Mouse (Mus musculus) bone marrow macrophage, adult 2 months (primary cell): ENCODE data around the gene Lipa. TPM values are rescaled to one million over a fixed set of nuclear protein-coding genes. Genes with fewer than 3 reads are reported as not detected.

Experiments
- H3K27ac ChIP-seq: 2 replicates; pipeline ENCODE4 v1.5.1; 2012; ENCODE audit warnings: low read depth, low read length; ENCODE audit not compliant: insufficient read depth
- H3K4me1 ChIP-seq: 2 replicates; pipeline ENCODE4 v1.6.1; 2012; ENCODE audit warnings: low read length; ENCODE audit not compliant: control insufficient read depth, insufficient read depth
- H3K4me3 ChIP-seq: 2 replicates; pipeline ENCODE4 v1.5.1; 2012; ENCODE audit warnings: mild to moderate bottlenecking, low read length, moderate library complexity; ENCODE audit not compliant: insufficient read depth
- CTCF ChIP-seq: IDR thresholded peaks from 2 replicates; pipeline ENCODE4 v1.5.1; 2012; ENCODE audit warnings: low read depth, mild to moderate bottlenecking, low read length, moderate library complexity
- POLR2A ChIP-seq: IDR thresholded peaks from 2 replicates; pipeline ENCODE4 v1.6.1; 2012; ENCODE audit warnings: mild to moderate bottlenecking, low read depth, low read length, borderline replicate concordance
- polyA plus RNA-seq: library from polyadenylated mRNA; stranded (reverse); fragments of >200 nt; gene quantifications from 2 replicates; pipeline ENCODE4 v1.2.4, GENCODE M21; 2012; ENCODE audit not compliant: missing spikeins, insufficient read depth, insufficient read length

The Lipa gene
- polyA plus RNA-seq, 1 experiment, result 1,052 TPM

- TF ChIP-seq CTCF (no peak), POLR2A (no peak)
- H3K4me1 ChIP-seq, result peaks cover 75% of the 10 kb centered on the region
- H3K4me3 ChIP-seq, result no peak overlapping the region
- H3K27ac ChIP-seq, result peak overlapping the region; percentile 93
Observed at GRCm38 (mm10) chr19:34515681-34516080, 11.6 kb downstream of the Lipa start.

DNA sequence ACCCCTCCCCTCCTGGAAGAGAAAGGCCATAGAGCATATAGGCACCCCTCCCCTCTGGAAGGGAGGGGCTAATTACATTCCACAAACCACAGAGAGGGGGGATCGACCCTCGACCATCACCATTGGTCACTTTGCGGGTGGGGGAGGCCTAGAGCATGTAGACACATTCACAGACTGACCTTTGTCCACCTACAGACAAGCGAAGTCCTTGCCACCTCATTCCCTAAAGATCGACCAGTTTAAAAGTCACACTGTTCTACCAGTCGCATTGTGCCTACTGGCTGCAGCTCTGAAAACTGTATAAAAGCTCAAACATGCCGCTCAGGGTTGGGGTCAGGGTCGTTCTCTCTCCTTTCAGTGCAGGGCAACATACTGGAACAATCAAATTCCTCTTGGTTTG is 15.7 kb downstream of the Lipa start:
- TF ChIP-seq POLR2A, result no peak
- TF ChIP-seq CTCF, result no peak
- no peak overlapping the region for H3K4me3 ChIP-seq
- peaks cover 41% of the 10 kb centered on the region for H3K4me1 ChIP-seq
- peak overlapping the region; percentile 24 for H3K27ac ChIP-seq

DNA sequence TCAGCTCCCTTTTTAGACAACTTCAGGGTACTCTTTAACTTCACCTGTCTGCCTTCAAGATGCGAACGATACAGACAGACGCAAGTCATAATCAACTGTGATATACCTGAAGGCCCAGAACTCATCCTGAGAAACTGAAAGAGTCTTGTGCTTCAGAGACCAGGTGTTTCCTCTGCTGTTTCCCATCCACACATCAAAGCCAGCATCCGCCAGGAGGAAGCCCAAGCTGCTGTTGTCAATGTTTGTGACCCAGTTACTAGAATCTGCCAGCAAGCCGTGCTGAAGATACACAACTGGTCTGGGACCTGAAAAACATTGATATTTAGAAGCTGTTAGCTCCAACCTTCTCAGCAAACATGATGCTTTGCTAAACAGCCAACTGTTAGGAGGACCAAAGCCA is 16.6 kb downstream of the Lipa start:
- Histone ChIP-seq H3K4me3 (no peak overlapping the region), H3K4me1 (peaks cover 34% of the 10 kb centered on the region), H3K27ac (0 out of 2 replicates have a peak overlapping the region, but pooled peaks have one; percentile 2)
- no peak for TF ChIP-seq POLR2A
- TF ChIP-seq CTCF, result no peak

DNA sequence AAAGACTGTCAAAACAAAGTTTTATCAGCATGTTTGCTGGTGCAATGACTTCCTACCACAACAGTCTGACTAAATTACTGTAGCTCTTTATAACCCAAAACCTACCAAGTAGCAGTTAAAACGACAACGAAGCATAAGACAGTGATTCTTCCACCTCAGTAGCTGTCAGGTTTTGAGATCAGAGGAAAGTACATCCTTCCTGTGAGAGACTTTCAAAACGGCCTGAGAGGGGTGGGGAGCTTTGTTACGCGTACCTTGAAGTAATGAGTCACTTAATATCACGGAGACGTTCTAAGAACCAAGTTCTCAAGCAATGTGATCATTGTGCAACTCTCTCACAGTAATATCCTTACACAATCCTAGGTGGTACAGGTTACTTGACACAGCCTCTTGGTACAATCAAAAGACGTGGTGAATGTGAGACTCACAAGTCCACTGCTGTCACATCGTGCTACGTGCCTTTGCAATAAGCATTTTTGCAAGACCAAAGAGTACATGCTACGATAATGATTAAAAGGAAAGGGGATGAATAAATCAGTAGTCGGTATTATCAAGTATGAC is 22.0 kb downstream of the Lipa start:
- TF ChIP-seq POLR2A (no peak), CTCF (no peak)
- Histone ChIP-seq H3K27ac (no peak overlapping the region), H3K4me3 (no peak overlapping the region), H3K4me1 (peaks cover 6% of the 10 kb centered on the region)

GRCm38 (mm10) chr19:34500763-34501162 is 26.5 kb downstream of the Lipa start:
- TF ChIP-seq POLR2A (no peak), CTCF (peak; percentile 43; the same call in 1 of the 2 replicates)
- peaks cover 2% of the 10 kb centered on the region; the same call in 1 of the 2 replicates for H3K4me1 ChIP-seq

GRCm38 (mm10) chr19:34496353-34496752 is 30.9 kb downstream of the Lipa start:
- no peak for TF ChIP-seq POLR2A
- TF ChIP-seq CTCF, result no peak
- Histone ChIP-seq H3K27ac (no peak overlapping the region), H3K4me1 (peaks cover 4% of the 10 kb centered on the region), H3K4me3 (no peak overlapping the region)

More at GRCm38 (mm10) chr19:34500763-34501162, 26.5 kb downstream of the Lipa start:
- H3K4me3 ChIP-seq, result no peak overlapping the region
- no peak overlapping the region for H3K27ac ChIP-seq

DNA sequence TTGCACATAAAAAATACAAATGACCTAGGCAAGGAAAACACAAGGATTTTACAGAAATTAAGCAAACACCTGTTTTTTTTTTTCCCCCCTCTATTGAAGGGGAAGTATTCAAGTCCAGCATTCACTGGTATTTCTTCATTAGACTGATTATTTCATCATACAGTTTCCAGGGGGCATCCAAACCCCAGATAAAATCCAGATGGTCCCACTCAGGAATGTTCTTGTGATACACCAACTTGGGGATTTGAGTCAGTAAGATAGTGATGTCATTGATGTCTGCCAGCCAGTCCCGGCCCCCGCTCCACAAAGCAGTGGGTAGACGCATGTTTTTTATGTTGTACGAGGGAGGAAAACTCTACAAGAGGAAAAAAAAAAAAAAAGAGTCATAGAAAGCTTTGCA is 33.4 kb downstream of the Lipa start:
- peaks cover 10% of the 10 kb centered on the region for H3K4me1 ChIP-seq
- H3K4me3 ChIP-seq, result no peak overlapping the region
- TF ChIP-seq CTCF, result no peak
- TF ChIP-seq POLR2A, result no peak
- no peak overlapping the region for H3K27ac ChIP-seq

GRCm38 (mm10) chr19:34483547-34483946 is 43.7 kb downstream of the Lipa start:
- Histone ChIP-seq H3K27ac (no peak overlapping the region), H3K4me3 (no peak overlapping the region), H3K4me1 (no peaks in the 10 kb centered on the region)
- no peak for TF ChIP-seq POLR2A
- no peak for TF ChIP-seq CTCF

GRCm38 (mm10) chr19:34474991-34475971 is 52.0 kb downstream of the Lipa start, which contains the start of gene Ch25h:
TSS of gene Ch25h (minus strand) at chr19:34475164.
- Histone ChIP-seq H3K27ac (no peak within 1 kb of the TSS), H3K4me1 (peaks cover 22% of the 10 kb centered on the region), H3K4me3 (peak within 1 kb of the TSS; percentile 62)
- TF ChIP-seq POLR2A (no peak), CTCF (no peak)

- TF ChIP-seq CTCF, result no peak
- H3K27ac ChIP-seq, result no peak overlapping the region
- H3K4me3 ChIP-seq, result peak overlapping the region; percentile 62
- H3K4me1 ChIP-seq, result peaks cover 22% of the 10 kb centered on the region
Observed at GRCm38 (mm10) chr19:34474228-34474990, 52.9 kb downstream of the Lipa start.
